Mouse (Mus musculus): ENCODE results near the gene Mrpl20. TPM values are rescaled to one million over a fixed set of nuclear protein-coding genes. Genes with fewer than 3 reads are reported as not detected.
"Not testable (repeated sequence)": the region's sequence is repeated elsewhere in the genome, so short reads cannot be mapped to it uniquely, and the experiment has no call there.

The Mrpl20 gene
- polyA plus RNA-seq, 1 experiment, result 109 TPM

DNA sequence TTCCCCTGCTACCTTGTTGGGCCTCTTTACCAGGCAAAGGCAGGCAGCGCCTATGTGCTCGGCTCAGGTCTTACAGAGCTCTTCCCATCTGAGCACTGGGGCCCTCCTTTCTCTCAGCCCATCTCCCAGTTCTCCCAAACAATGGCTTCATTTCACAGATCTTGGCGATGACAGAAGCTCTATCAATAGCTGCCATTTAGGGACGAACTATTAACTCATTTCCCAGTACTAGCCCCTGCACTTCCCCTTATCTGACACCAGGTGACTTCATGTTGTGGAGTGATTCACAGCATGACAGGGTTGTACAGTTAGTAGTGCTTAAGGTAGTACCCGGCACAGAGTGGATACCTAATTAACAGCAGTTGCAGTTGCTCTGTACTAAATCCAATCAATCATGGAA, 16.9 kb upstream of the Mrpl20 start, which contains the start of gene Tmem88b:
Gene Tmem88b, minus strand, starts transcription at position 56 of the 400 bp plus-strand sequence.
- Histone ChIP-seq H3K27me3 (ENCODE audit: control insufficient read depth, insufficient read depth, low read length) (no peaks in the 10 kb centered on the region), H3K4me3 (replicated peaks; ENCODE audit: insufficient read depth, low read depth, low read length) (peak within 1 kb of the TSS; percentile 83), H3K4me1 (ENCODE audit: control insufficient read depth, insufficient read depth, low read length) (no peaks in the 10 kb centered on the region), H3K27ac (ENCODE audit: insufficient read depth, low read length) (peak within 1 kb of the TSS; percentile 74; the same call in 1 of the 2 replicates)
- no peak for DNase-seq
- 58% methylated on average over 5 of the region's 5 CpGs for WGBS
- TF ChIP-seq POLR2A (IDR thresholded peaks at IDR 0.05; ENCODE audit: borderline replicate concordance, insufficient read depth, low read length) (no peak), CTCF (IDR thresholded peaks at IDR 0.05; ENCODE audit: borderline replicate concordance, insufficient read depth, low read depth, low read length) (no peak)

DNA sequence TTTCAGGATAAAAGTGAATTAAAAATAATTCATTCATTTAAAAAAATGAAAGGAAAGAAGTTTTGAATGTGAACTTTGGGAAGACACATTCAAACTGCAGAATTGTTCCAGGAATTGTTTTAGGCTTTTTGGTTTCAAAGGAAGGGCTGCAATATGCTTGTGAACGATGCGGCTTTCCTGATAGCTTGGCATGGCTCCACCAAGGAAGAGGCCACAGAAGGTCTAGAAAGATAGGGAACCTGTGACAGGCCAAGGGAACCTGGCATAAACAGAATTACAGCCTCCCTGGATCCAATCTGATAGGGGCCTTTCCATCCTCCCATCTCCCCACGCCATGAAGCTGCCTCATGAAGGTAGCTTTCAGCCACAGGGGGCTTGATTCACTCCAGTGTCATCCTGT, 14.4 kb upstream of the Mrpl20 start:
- WGBS, result 58% methylated on average over 3 of the region's 3 CpGs
- DNase-seq, result no peak
- Histone ChIP-seq H3K4me1 (ENCODE audit: control insufficient read depth, insufficient read depth, low read length) (no peaks in the 10 kb centered on the region), H3K4me3 (replicated peaks; ENCODE audit: insufficient read depth, low read depth, low read length) (no peak overlapping the region), H3K27me3 (ENCODE audit: control insufficient read depth, insufficient read depth, low read length) (no peaks in the 10 kb centered on the region), H3K27ac (ENCODE audit: insufficient read depth, low read length) (no peak overlapping the region)
- TF ChIP-seq CTCF (IDR thresholded peaks at IDR 0.05; ENCODE audit: borderline replicate concordance, insufficient read depth, low read depth, low read length) (no peak), POLR2A (IDR thresholded peaks at IDR 0.05; ENCODE audit: borderline replicate concordance, insufficient read depth, low read length) (no peak)

DNA sequence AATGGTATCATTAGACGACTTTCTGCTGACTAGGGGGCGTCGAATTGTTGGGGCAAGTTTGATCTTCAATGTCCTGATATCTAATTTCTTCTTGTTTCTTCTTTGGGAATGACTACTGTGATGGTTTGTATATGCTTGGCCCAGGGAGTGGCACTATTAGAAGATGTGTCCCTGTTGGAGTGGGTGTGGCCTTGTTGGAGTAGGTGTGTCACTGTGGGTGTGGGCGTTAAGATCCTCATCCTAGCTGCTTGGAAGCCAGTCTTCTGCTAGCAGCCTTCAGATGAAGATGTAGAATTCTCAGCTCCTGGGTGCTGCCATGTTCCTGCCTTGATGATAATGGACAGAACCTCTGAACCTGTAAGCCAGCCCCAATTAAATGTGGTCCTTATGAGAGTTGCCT, 13.8 kb upstream of the Mrpl20 start:
- H3K27me3 ChIP-seq (ENCODE audit: control insufficient read depth, insufficient read depth, low read length), result not testable (repeated sequence)
- 82% methylated on average over 4 of the region's 4 CpGs for WGBS

DNA sequence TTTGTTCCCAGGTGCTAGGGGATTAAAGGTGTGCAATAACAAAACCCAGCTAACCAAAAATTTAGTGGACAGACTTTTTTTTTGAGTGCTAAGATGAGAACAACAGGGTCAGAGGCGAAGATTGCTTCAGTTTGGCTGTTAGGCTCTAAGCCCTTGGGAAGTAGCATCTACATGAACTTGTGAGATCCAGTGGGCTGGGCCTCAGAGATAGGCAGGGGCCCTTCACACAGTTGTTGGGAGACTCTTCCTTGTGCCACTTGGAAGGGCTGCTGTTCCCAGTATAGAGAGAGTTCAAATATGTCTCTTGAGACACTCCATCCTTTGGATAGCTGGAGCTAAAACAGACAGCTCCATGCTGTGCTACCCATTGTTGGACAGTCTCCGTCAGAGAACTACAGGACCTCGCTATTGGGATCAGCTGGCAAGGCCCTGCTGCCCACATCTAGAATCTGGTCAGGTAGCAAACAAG, 12.6 kb upstream of the Mrpl20 start, which contains the start of gene Ankrd65:
Gene Ankrd65, plus strand, starts transcription at position 419 of the 469 bp plus-strand sequence.
- 37% methylated on average over 3 of the region's 3 CpGs for WGBS
- TF ChIP-seq CTCF (IDR thresholded peaks at IDR 0.05; ENCODE audit: borderline replicate concordance, insufficient read depth, low read depth, low read length) (no peak), POLR2A (IDR thresholded peaks at IDR 0.05; ENCODE audit: borderline replicate concordance, insufficient read depth, low read length) (no peak)
- no peak within 1 kb of the TSS for H3K27ac ChIP-seq (ENCODE audit: insufficient read depth, low read length)
- no peak within 1 kb of the TSS for H3K4me3 ChIP-seq (replicated peaks; ENCODE audit: insufficient read depth, low read depth, low read length)
- no peaks in the 10 kb centered on the region for H3K27me3 ChIP-seq (ENCODE audit: control insufficient read depth, insufficient read depth, low read length)
- H3K4me1 ChIP-seq (ENCODE audit: control insufficient read depth, insufficient read depth, low read length), result no peaks in the 10 kb centered on the region
- no peak for DNase-seq

More for the DNA sequence above, 13.8 kb upstream of the Mrpl20 start:
- not testable (repeated sequence) for DNase-seq; H3K27ac ChIP-seq (ENCODE audit: insufficient read depth, low read length); H3K4me3 ChIP-seq (replicated peaks; ENCODE audit: insufficient read depth, low read depth, low read length); H3K4me1 ChIP-seq (ENCODE audit: control insufficient read depth, insufficient read depth, low read length)

DNA sequence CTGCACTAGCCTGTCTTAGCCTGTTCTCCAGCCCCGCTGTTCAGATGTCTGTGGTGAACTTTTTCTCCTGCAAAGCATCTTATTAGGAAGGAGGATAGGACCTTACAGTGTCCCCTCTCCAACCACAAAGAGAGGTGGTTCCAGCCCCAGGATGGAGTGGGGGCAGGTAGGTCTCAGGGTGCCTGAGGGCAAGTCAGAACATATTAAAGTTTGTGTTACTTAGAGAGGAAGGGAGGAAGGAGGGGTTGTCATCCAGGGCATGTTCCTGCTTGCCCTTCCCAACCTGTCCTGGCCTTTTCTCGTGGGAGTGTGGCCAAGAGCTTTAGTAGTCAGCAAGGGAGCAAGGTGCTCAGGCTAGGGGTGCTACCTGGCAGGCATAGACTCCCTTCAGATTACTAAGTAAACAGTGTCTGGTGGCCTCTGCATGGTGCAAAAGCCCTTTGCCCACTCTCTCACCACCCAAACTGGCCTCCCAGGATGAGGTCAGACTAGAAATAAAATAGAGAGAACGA, 12.0 kb upstream of the Mrpl20 start:
- WGBS, result 73% methylated on average over 3 of the region's 3 CpGs
- TF ChIP-seq POLR2A (IDR thresholded peaks at IDR 0.05; ENCODE audit: borderline replicate concordance, insufficient read depth, low read length) (no peak), CTCF (IDR thresholded peaks at IDR 0.05; ENCODE audit: borderline replicate concordance, insufficient read depth, low read depth, low read length) (no peak)
- Histone ChIP-seq H3K27me3 (ENCODE audit: control insufficient read depth, insufficient read depth, low read length) (no peaks in the 10 kb centered on the region), H3K4me1 (ENCODE audit: control insufficient read depth, insufficient read depth, low read length) (no peaks in the 10 kb centered on the region), H3K4me3 (replicated peaks; ENCODE audit: insufficient read depth, low read depth, low read length) (no peak overlapping the region), H3K27ac (ENCODE audit: insufficient read depth, low read length) (no peak overlapping the region)
- no peak for DNase-seq

DNA sequence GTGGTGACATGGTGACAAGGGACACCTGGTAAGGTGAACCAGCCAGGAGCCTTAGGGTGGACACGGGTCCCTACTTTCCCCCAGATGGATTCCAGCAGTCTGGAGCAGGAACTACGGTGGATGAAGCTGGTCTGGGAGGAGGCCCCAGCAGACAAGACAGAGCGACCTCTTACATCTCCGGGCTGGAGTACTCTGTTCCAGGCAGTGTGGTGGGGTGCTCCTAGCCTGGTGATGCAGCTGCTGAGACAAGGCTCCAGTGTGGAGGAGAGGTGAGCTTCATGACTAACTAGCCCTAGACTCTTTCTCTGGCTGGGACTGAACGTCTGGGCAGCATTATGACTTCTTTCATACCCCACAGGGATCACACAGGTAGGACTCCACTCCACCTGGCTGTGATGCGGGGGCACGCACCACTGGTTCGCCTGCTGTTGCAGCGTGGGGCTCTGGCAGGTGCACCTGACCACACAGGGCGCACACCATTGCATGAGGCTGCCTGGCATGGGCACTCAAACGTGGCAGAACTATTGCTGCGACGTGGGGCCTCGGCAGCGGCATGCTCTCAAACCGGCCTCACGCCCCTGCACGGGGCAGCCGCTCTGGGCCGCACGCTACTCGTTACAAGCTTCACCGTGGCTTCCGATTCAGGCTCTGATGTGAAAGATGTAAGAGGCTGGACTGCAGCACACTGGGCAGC, 11.3 kb upstream of the Mrpl20 start:
- Histone ChIP-seq H3K4me3 (replicated peaks; ENCODE audit: insufficient read depth, low read depth, low read length) (no peak overlapping the region), H3K27me3 (ENCODE audit: control insufficient read depth, insufficient read depth, low read length) (no peaks in the 10 kb centered on the region), H3K27ac (ENCODE audit: insufficient read depth, low read length) (no peak overlapping the region), H3K4me1 (ENCODE audit: control insufficient read depth, insufficient read depth, low read length) (no peaks in the 10 kb centered on the region)
- WGBS, result 75% methylated on average over 24 of the region's 24 CpGs
- TF ChIP-seq CTCF (IDR thresholded peaks at IDR 0.05; ENCODE audit: borderline replicate concordance, insufficient read depth, low read depth, low read length), result no peak
- TF ChIP-seq POLR2A (IDR thresholded peaks at IDR 0.05; ENCODE audit: borderline replicate concordance, insufficient read depth, low read length), result no peak
- no peak for DNase-seq

DNA sequence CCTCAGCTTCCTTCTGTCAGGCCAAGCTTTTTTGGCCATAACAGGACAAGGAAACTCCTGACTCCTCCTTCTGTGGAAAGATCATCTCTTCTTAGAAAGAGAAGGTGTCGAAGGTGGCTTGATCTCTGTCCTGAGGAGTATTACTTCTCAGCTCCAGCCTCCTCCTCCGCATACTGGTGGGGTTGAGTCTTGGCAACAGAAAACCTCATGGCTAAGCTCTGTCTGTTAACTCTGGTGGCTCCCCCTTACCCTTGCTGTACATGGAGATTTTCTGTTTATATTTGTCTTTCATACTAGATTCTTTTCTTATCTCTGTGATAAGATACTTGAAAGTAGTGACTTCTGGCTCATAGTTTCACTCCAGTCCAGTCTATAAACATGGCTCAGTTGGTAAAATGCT, 8.9 kb upstream of the Mrpl20 start:
- TF ChIP-seq CTCF (IDR thresholded peaks at IDR 0.05; ENCODE audit: borderline replicate concordance, insufficient read depth, low read depth, low read length) (no peak), POLR2A (IDR thresholded peaks at IDR 0.05; ENCODE audit: borderline replicate concordance, insufficient read depth, low read length) (no peak)
- H3K27me3 ChIP-seq (ENCODE audit: control insufficient read depth, insufficient read depth, low read length), result no peaks in the 10 kb centered on the region
- WGBS, result 73% methylated on average over 2 of the region's 2 CpGs
- DNase-seq, result no peak
- no peaks in the 10 kb centered on the region for H3K4me1 ChIP-seq (ENCODE audit: control insufficient read depth, insufficient read depth, low read length)
- H3K4me3 ChIP-seq (replicated peaks; ENCODE audit: insufficient read depth, low read depth, low read length), result no peak overlapping the region
- H3K27ac ChIP-seq (ENCODE audit: insufficient read depth, low read length), result no peak overlapping the region

DNA sequence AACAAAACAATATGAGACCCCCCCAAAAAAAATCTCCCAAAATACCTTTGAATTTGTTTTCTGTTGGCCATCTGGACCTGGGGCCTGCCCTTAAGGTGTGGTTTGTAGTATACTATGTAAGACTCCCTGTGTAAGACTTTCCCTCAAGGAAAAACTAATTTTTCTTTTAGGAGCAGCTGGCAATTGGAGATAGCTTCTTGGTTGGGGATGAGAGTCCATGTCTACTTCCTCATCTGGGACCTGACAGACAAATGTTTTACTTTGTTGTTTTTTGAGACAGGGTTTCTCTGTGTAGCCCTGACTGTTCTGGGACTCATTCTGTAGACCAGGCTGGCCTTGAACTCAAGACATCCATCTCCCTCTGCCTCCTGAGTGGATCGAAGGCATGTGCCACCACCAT, 603 bp upstream of the Mrpl20 start:
- TF ChIP-seq CTCF (IDR thresholded peaks at IDR 0.05; ENCODE audit: borderline replicate concordance, insufficient read depth, low read depth, low read length), result no peak
- TF ChIP-seq POLR2A (IDR thresholded peaks at IDR 0.05; ENCODE audit: borderline replicate concordance, insufficient read depth, low read length), result no peak
- DNase-seq, result no peak
- 64% methylated on average over 1 of the region's 1 CpGs for WGBS
- Histone ChIP-seq H3K27ac (ENCODE audit: insufficient read depth, low read length) (no peak overlapping the region), H3K4me1 (ENCODE audit: control insufficient read depth, insufficient read depth, low read length) (peaks cover 10% of the 10 kb centered on the region), H3K4me3 (replicated peaks; ENCODE audit: insufficient read depth, low read depth, low read length) (no peak overlapping the region), H3K27me3 (ENCODE audit: control insufficient read depth, insufficient read depth, low read length) (no peaks in the 10 kb centered on the region; the same call in 1 of the 2 replicates)
